In genomic region chr1:73072237-73072904, GRCm38 (mm10) we compare ENCODE assay signal across 23 mouse cellular contexts. TPM values are rescaled to one million over a fixed set of nuclear protein-coding genes. Genes with fewer than 3 reads are reported as not detected.
DNase-seq lines count a peak whose midpoint lies in the region; ATAC-seq lines count a peak whose summit lies in the region.
"Had no signal": no experiment of that assay in that cellular context is flagged by ENCODE, and none has a peak within 500 bp of the region (broad histone marks: within the 10 kb centered on the region; RNA-seq: fewer than 3 reads in every experiment).

No protein-coding gene starts in this region.

- H3K4me2 ChIP-seq in intestine, embryonic 16.5 days (ENCODE audit: low read depth, low read length): no peak overlapping the region
- peak overlapping the region; percentile 58 for H3K4me2 ChIP-seq in liver, embryonic 15.5 days
- H3K4me2 ChIP-seq: midbrain, embryonic 11.5 days had no signal

- H3K4me3 ChIP-seq in erythroblast, embryonic 14.5 days (replicated peaks): peak overlapping the region; percentile 7
- no peak overlapping the region for H3K4me3 ChIP-seq in intestine, embryonic 16.5 days (ENCODE audit: low read length)
- H3K4me3 ChIP-seq in liver, embryonic 15.5 days (replicated peaks): no peak overlapping the region
- H3K4me3 ChIP-seq: myocyte had no signal

- no peak overlapping the region for H3K9ac ChIP-seq in intestine, embryonic 16.5 days (ENCODE audit: low read depth, low read length)
- peak overlapping the region; percentile 22 for H3K9ac ChIP-seq in liver, embryonic 15.5 days

- H3K4me1 ChIP-seq in erythroblast, embryonic 14.5 days (ENCODE audit: control insufficient read depth): peaks cover 54% of the 10 kb centered on the region
- H3K4me1 ChIP-seq in intestine, embryonic 16.5 days (ENCODE audit: control insufficient read depth, insufficient read depth, low read length): no peaks in the 10 kb centered on the region
- peaks cover 34% of the 10 kb centered on the region for H3K4me1 ChIP-seq in liver, embryonic 15.5 days (replicated peaks)

- no peak for ATAC-seq in erythroblast, adult 5-6 weeks (replicated peaks; ENCODE audit: low FRiP score, poor library complexity, severe bottlenecking)
- 0 out of 2 replicates have a peak, but pooled peaks have one; percentile 58 for ATAC-seq in intestine, embryonic 16.5 days
- peak; percentile 100 for ATAC-seq in liver, embryonic 15.5 days (ENCODE audit: insufficient read depth)
- ATAC-seq: forebrain, embryonic 16.5 days; lung, postnatal 0 days; Patski had no signal

- DNase-seq in forelimb bud, embryonic 11.5 days (ENCODE audit: low read depth, low spot score): peak; percentile 26
- DNase-seq in frontal cortex, postnatal 36 days (ENCODE audit: low spot score in 2 of 2): no peak
- DNase-seq in retina, embryonic 14.5 days (ENCODE audit: low spot score): no peak
- no peak for DNase-seq in thymus, postnatal 14 days
- DNase-seq: cerebellum, postnatal 36 days; gastrocnemius, postnatal 36 days; kidney, adult 11 months; kidney, postnatal 14 days; right cerebral cortex, postnatal 14 days; thymus, postnatal 36 days had no signal

- peaks cover 4% of the 10 kb centered on the region for H3K27me3 ChIP-seq in erythroblast, embryonic 14.5 days (ENCODE audit: control insufficient read depth)
- no peaks in the 10 kb centered on the region for H3K27me3 ChIP-seq in intestine, embryonic 16.5 days (replicated peaks; ENCODE audit: control insufficient read depth, insufficient read depth, low read length)
- no peaks in the 10 kb centered on the region for H3K27me3 ChIP-seq in liver, embryonic 15.5 days
- H3K27me3 ChIP-seq: Patski had no signal

- no peaks in the 10 kb centered on the region for H3K9me3 ChIP-seq in erythroblast, embryonic 14.5 days (ENCODE audit: control insufficient read depth, low read length)
- H3K9me3 ChIP-seq in intestine, embryonic 16.5 days (ENCODE audit: control insufficient read depth, low read length): no peaks in the 10 kb centered on the region
- no peaks in the 10 kb centered on the region for H3K9me3 ChIP-seq in liver, embryonic 15.5 days (replicated peaks)

- 55% methylated on average over 5 of the region's 5 CpGs for WGBS in intestine, embryonic 16.5 days
- WGBS in liver, embryonic 15.5 days (ENCODE audit: insufficient replicate concordance): 22% methylated on average over 5 of the region's 5 CpGs

- H3K27ac ChIP-seq in intestine, embryonic 16.5 days (ENCODE audit: low read length): no peak overlapping the region
- peak overlapping the region; percentile 84 for H3K27ac ChIP-seq in liver, embryonic 15.5 days (replicated peaks)

- no peaks in the 10 kb centered on the region; the same call in 1 of the 2 replicates for H3K36me3 ChIP-seq in erythroblast, embryonic 14.5 days (ENCODE audit: control insufficient read depth)
- no peaks in the 10 kb centered on the region for H3K36me3 ChIP-seq in intestine, embryonic 16.5 days (ENCODE audit: control insufficient read depth, insufficient read depth, low read length)
- no peaks in the 10 kb centered on the region for H3K36me3 ChIP-seq in liver, embryonic 15.5 days (replicated peaks)

RNA-seq across cellular contexts. Expression of gene Tnp1, which starts 56.7 kb away (rescaled TPM):
- polyA plus RNA-seq in erythroblast, embryonic 14.5 days (2012): not detected in 2 replicates
- total RNA-seq in erythroblast, adult 5-6 weeks (2015; ENCODE audit: low replicate concordance): not detected in 2 replicates
- total RNA-seq in erythroblast, adult 5-6 weeks (2017; ENCODE audit: low replicate concordance): not detected in 2 replicates
- not detected in 2 replicates for polyA plus RNA-seq in intestine, embryonic 16.5 days (2015; fragmentation: Nextera tagmentation; extraction: Ambion mirVana)
- polyA plus RNA-seq in liver, embryonic 15.5 days (2015; fragmentation: Nextera tagmentation; extraction: Ambion mirVana): not detected in 2 replicates
- total RNA-seq: gastrocnemius, postnatal 36 days; layer of hippocampus, postnatal 10 days; left cerebral cortex, postnatal 25 days had no signal
- polyA plus RNA-seq: embryonic facial prominence, embryonic 14.5 days; forebrain, embryonic 16.5 days; hindbrain, embryonic 11.5 days; lung, postnatal 0 days; midbrain, embryonic 11.5 days; myocyte; Patski had no signal
